Mouse (Mus musculus) lung, postnatal 4 days (tissue): ENCODE measurements around the gene Wnt10b.
"Not testable (repeated sequence)": the region's sequence is repeated elsewhere in the genome, so short reads cannot be mapped to it uniquely, and the experiment has no call there.

Experiments
- DNase-seq, 2 experiments: peaks; one replicate each; pipeline ENCODE4 v3.0.0; 2021

Wnt10b gene

DNA sequence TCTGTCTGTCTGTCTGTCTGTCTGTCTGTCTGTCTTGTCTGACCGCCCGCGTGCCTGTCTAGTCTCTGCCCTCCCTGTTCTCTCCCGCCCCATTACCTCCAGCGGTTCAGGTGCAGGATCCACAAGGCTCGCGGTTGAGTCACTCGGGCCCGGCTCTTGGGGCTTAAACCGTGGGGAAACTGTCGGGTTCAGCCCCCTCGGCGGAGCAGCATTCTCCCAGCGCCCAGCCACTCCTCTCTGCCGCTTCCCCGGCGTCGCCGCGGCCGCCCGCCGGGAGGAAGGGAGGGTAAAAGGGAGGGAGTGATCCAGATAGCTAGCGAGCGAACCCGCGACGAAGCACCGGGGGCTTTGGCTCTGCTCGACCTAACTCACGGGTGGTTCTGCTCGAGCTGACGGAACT, at the start of gene Wnt10b:
Gene Wnt10b, minus strand, starts transcription at position 389 of the 400 bp plus-strand sequence.
- DNase-seq = peak in 1 of 2 experiments; percentile 28

DNA sequence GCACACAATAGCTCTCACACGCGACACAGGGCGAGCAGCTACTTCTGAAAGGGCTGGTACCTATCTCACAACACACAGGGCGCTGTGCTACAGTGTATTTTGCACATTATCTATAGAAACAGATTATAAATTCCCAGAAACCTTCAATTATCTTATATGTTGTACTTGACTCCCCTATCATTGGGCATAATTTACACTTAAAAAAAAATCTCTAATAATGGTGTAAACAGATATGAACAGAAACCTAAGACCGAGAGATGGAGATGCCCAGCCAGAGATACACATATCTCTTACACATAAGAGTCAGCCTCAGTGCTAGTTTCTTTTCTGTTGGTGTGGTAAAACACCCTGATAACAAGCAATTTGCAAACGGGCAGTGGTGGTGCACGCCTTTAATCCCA, 49.7 kb upstream of the Wnt10b start:
- no peak for DNase-seq

DNA sequence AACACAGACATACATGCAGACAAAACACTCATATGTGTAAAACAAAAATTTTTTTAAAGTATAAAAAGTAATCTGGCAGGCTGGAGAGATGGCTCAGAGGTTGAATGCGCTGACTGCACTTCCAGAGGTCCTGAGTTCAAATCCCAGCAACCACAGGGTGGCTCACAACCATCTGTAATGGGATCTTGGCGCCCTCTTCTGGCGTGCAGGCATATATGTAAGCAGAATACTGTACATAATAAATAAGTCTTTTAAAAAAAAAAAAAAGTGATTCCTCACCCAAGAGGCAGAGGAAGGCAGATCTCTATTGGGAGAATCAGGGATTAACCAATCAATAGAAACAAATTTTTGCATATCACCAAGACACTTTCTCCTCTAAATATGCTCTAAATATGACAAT, 45.5 kb upstream of the Wnt10b start:
- no peak for DNase-seq

DNA sequence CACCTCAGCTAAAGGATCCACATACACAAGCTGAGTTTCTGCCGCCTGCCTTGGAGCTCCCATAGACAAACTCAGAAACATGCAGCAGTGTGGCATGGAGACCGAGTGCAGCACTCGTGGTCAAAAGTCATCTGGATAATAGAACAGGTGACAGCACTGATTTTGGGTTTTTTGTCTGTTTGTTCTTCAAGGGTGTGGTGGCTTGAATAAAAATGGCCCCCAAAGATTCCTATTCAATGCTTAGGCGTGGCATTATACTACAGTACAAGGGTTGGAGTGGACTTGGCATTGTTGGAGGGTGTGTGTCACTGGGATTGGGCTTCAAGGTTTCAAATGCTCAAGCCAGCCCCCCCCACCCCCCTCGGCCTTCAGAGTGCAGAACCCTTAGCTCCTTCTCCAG, 44.2 kb upstream of the Wnt10b start:
- DNase-seq = no peak

DNA sequence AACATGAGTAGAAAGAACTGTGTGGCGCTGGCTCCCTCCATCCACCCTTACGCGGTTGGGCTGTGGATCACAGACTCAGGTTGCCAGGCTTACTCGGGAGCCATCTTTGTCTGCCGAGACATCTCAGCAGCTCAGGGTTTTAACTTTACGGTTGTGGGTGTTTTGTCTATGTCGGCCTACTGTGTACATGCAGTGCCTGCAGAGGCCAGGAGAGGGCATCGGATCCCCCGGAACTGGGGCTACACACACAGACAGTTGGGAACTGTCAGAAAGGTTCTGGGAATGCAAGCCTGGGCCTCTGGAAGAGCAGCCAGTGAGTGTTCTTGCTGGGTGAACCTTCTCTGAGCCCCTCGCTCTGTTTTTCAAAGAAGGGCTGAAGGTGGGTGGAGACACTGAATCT, 43.5 kb upstream of the Wnt10b start:
- peak in 1 of 2 experiments; percentile 41 for DNase-seq

DNA sequence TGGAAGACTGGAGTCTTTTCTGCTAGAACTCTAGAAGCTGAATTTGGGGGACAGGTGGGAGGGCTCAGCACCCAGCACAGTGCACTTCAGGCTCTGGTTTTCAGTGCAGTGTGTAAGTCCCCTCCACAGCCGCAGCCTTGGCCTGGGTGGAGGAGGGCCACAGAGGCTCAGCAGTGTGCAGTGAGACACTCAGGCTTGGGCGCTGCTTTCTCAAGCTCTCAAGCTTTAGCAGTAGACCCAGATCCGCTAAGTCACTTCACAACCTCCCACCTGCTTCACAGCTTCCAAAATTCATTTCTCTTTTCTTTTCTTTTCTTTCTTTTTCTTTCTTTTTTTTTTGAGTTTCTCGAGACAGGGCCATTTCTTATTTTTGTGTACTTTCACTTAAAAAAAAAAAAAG, 43.0 kb upstream of the Wnt10b start:
- no peak for DNase-seq

DNA sequence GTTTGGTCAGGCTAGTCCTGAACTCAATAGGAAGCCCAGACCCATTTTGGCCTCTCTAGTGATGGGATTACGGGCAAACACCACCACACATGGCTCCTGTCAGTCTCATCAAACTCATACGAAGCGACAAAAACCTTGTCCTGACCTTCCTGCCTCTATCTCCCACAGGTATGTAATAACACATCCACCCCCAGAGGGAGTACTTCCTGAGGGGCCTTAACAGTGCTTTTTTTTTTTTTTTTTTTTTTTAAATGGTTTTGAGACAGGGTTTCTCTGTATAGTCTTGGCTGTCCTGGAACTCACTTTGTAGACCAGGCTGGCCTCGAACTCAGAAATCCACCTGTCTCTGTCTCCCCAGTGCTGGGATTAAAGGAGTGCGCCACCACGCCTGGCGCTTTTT, 40.2 kb upstream of the Wnt10b start:
- no peak for DNase-seq

DNA sequence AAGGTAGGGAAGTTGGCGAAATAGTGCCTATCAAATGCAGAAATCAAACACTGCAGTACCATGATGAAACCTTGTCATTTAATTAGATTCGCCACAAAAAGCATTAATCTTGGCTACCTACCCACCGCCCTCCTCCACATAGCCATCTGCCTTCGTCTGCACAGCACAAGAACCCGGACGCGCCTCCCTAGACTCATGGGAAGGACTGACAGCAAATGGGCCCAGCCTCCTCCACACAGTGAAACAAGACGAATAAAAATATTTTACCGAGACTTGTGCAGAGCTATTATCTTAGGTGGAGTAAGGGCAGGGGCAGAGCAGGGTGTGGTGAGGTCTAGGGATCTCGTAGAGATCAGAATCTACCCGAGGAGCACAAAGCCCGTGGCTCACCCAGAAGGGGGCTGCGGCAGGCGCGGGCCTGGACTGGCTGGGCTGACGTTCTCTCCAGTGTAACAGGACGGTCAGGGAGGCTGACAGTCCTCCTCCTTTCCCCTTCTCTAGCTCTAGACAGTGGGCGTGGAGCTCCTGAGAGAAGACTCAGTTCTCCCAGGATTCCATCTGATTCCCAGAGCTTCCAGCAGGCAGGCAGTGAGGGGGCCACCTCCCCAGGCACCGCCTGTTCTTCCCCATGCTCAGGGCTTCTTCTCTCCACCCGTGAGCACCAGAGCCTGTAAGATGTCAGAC, 34.9 kb upstream of the Wnt10b start:
- no peak for DNase-seq

DNA sequence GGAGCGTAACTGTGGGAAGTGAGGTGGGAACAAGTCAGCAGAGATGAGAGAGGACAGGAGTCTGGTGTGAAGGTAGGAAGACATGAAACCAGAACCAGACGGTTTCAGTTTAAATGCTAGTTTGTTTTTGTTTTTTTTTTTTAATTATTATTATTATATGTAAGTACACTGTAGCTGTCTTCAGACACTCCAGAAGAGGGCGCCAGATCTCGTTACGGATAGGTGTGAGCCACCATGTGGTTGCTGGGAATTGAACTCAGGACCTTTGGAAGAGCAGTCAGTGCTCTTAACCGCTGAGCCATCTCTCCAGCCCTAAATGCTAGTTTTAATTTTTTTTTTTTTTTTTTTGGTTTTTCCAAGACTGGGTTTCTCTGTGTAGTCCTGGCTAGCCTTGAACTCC, 32.3 kb upstream of the Wnt10b start:
- not testable (repeated sequence) for DNase-seq

DNA sequence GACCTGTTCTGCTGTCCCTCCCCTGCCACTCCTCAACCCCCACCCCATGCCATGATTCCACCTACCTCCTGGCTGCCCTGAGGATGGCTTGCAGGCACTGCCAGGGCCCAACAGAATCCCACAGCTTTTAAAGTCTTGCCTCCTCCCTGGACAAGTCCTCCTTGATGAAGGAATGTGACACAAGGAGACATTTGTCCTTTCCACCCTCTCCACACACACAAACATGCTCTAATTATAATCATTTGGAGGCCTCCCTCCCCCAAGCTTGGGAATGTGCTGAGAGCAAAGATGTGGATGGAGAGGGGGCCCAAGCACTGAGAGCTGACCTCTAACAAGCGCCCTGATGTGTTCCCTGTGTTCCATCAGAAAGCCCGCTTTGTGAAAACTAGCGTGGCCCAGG, 31.4 kb upstream of the Wnt10b start, which contains the start of gene Ddn:
Gene Ddn, minus strand, starts transcription at position 101 of the 400 bp plus-strand sequence.
- no peak for DNase-seq

DNA sequence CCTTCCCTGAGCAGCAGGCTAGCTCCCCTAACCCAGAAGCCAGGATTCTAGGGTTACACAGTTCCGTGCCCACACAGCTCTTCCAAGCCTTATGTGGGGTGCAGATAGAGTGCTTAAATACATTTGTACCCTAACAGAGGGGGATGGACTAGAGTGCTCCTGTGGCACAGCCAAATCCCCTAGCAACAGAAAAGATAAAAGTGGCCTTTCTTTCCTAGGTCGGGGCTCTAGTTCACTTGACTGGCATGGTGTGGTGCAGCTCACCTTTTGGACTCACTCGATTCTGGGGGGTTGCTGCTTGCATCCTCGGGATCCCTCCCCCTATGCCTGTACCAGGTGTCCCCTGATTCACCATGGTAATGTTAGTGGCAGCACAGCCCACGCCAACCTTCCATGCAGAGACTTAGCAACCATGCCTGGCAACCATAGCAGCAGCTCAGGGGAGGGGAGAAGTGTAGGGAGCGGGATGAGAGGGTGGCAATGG, 30.7 kb upstream of the Wnt10b start:
- no peak for DNase-seq

DNA sequence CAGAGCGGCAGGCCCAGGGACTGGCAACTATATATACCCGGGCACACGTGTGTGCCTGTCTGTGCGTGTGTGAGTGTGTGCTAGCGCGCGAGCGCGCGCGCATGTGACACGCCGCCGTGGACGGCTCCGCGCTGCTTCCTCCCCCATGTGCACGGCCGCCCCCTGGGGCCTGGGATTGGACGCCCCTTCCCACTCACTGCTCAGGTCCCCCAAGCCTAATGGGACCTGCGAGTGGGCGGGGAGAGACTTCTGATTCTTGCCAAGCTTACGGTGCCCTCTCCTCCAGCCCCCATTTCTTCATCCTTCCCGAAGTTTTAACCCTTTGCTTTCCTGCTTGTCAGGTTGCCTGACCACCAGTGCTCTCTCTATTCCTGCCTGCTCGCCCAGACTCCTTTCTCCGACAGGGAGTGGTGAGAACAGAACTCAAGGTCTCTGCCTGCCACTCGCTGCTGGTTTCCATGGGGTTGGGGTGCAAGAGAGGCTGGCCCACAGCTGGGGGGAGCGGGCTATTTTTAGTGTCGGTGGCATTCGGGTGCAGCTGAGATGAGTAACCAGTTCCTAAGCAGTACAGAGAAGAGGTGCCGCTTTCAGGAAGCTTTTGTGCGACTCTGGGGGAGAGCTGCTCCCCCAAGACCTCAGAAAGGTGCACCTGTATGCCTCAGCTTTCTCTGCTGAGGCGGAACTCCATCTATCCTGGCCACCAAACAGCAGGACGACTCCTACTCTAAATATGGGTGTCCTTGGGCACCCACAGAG, 30.1 kb upstream of the Wnt10b start:
- peak; percentile 47 to 59 for DNase-seq

DNA sequence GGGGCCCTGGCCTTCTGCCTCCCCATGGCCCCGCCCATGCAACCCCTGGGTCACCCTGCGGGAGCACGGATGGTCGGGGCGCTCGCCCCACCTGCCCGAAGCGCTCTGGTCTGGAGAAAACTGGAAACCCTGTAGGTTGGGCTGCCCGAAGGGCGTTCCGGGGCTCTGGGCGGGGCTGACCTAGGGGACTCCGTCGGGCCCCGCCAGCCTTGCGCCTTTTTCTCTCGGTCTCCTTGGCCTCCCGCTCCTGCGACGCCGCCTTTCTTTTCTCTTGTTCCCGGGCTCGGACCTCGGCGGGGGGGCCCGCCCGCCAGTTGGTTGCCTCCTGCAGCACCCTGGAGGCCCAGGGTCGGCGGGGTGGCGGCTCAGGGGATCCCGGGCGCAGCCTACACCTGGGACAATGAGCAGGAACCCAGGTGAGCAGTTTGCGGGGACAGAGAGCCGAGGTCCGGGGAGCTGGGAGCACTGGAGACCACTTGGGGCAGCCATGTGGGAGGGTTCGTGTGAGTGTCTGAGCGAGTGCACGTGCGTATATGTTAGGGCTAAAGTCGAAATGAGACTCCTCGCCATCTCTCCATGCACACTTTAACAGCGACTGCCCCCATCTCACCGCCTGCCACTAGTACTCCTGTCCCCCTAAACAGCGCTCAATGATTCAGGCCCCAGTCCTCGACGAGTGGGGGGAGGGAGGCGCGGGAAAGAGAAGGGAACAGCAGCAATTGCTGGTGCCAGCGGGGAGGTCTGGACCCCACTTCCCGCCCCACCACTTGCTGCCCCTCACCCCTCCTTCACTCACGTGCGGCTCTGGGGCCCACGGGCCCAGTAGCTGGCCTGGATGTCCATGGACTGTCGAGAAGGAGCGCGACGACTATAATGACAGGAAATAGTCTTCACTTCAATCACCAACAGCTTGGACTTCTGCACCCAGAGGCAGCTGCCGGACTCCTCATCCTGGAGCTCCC, 29.1 kb upstream of the Wnt10b start:
- peak; percentile 39 to 43 for DNase-seq

DNA sequence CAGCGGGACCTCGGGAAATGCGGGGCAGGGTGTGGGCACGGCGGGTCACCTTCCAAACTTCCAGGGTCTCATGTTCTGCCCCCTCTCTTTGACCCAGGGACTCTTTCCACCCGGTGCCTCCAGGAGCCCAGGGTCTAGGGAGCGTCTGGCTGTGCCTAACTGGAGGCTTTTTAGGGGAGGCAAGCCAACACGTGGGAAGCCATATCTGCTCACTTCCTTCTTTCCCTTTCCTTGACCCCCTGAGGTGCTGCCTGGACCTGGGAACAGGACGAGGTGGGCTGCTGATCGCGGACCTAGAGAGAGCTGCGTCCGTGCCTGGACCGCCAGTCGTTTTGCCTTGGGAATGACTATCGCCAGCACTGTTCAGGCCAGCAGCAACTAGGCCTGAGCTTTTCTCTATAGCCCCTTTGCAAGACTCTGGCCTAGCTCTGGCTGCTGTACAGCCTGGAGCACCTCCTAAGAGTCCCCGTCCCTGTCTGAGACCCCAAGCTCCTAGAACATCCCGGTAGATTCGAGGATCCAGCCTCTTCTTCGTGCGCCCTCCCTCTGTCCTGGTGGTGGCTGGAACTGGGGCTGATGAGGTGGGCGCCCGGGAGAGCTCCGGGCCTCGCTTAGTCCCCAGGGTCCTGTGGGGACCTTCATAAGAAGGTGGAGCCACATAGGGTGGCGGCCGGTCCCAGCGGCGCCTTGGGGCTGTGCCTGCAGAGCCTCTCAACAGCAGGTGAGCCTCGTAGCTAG, 28.3 kb upstream of the Wnt10b start:
- DNase-seq = no peak

DNA sequence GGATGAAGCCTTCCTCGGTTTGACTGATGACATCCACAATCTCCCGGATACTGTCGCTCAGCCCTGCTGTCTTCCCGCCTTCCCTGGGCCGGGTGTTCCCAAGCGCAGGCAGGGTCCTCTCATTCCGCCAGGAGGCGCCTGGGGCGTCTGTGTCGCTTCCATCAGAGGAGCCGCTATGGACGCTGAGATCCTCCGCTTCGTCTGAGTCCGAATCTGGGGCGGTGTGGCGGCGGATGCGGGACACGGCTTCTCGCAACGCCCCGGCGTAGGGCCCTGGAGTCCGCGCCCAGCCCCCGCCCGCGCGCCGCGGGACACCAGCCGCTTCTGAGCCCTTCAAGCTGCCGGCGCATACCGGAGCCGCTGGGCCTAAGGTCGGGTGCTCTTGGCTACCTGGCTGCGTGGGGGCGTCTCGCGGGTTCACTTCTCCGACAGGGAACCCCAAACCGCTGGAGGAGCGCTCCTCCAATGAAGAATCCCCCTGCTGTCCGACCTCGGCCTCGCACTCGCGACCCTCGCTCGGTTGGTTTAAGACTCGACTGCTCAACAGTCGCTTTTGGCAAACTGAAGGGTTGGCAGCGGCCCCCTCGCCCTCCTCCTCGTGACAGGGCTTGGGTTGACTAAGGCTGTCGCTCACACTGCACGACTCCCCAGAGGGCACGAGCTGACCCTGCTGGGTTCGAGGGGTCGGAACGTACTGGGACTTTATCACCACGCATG, 27.5 kb upstream of the Wnt10b start:
- peak; percentile 81 to 84 for DNase-seq

DNA sequence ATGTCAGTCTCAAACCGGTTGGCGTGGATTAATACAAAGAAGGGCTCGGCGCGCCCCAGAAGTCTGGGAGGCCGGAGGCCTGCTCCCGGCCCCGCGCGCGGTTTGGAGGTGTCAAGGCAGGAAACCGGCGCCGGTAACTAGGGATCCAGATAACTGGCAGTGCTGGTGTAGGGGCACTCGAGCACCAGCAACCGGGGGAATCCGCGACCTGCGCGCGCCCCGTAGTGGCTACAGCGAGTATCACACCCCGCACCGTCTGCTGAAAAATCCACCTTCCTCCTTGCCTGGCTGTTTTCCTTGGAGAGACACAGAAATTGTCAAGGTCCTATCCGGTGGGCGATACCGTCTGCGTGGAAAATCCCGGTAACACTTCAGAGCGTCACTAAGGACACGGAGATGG, 26.1 kb upstream of the Wnt10b start:
- DNase-seq = peak; percentile 78 to 88

DNA sequence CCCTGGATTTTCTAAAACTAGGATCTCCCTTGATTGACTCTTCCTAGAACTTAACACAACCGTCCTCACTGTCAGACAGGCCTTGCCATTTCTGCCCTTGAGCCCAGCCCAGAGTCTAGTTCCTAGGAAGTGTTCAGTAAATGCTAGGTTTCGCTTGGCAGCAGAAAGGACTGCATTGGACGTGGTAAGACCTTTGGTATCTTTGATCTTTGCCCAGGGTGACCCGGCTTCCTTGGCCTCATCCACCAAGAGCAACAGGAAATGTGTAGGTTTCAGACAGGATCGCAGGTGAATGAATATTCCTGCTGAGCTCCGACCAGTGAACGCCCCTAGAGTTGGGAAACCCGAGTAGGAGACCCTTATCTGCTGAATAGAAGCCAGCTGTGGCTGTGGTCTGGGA, 25.0 kb upstream of the Wnt10b start:
- no peak for DNase-seq

DNA sequence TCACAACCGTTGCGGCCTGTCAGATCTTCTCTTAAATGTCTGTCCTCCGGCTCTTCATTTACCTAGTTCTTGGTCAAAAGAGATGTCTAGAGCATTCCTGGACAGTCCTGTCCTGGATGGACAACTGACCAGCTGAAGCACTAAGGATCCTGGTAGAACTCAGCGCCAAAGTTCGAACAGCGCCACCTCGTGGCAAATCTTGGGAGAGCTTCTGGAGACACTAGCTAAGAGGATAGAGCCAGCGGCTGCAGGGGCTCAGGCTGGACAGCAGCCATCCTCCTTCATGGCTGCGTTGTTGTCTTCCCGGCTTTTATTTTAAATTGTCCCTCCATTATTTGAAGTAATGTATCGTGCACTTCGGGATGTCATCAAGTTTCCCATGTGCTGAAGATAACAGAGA, 21.4 kb upstream of the Wnt10b start:
- DNase-seq = peak; percentile 78 to 89

DNA sequence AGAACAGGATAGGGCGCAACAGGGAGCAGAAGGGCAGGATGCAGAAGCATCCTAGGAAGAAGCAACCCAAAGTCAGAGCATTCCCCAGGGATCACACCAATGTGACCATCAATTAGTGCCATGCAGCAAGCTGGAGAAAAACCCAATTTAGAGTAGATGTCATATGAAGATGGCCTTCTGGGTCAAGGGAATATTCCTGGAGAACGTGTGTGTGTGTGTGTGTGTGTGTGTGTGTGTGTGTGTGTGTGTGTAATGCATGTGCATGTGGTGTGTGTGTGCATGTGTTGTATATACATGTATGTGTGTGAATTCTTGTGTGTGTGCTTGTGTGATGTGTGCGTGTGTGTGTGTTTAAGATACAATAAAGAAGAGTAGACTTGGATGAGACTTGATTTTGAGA, 21.0 kb upstream of the Wnt10b start:
- no peak for DNase-seq

DNA sequence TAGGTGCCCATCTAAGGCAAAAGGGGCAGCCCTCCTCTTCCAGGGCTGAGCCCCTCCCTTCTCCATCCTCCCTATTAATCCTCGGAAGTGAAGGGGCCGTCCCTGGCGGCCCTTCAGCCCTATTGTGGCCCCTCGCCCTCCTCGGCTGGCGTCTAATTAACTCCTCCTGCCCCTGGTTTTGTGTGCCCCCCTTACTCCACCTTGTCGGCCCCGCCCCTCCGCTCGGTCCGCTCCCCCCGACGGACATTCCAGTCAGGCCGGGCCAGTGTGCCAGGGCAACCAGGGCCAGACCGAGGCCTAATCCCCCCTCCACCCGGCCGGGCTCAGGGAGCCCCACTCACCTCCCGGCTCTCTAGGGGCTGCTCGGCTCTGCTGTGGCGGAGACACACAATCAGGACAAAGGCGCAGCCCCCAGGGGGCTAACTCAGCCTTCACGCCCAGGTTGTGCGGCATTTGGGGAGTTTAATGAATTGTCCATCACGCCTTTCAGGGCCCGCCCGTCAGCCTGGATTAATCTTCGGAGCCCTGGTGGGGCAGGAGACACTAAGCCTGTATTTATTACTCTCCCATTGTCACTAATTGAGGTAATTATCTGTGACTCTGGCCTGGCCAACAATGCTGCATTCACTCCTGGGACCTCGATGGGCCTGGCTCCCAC, 20.0 kb upstream of the Wnt10b start:
- DNase-seq = no peak
